Mouse (Mus musculus): ENCODE data around the gene Nrp1. TPM values are rescaled to one million over a fixed set of nuclear protein-coding genes. Genes with fewer than 3 reads are reported as not detected.

The Nrp1 gene
- polyA plus RNA-seq, 1 experiment from 2014 or later = 151 TPM

DNA sequence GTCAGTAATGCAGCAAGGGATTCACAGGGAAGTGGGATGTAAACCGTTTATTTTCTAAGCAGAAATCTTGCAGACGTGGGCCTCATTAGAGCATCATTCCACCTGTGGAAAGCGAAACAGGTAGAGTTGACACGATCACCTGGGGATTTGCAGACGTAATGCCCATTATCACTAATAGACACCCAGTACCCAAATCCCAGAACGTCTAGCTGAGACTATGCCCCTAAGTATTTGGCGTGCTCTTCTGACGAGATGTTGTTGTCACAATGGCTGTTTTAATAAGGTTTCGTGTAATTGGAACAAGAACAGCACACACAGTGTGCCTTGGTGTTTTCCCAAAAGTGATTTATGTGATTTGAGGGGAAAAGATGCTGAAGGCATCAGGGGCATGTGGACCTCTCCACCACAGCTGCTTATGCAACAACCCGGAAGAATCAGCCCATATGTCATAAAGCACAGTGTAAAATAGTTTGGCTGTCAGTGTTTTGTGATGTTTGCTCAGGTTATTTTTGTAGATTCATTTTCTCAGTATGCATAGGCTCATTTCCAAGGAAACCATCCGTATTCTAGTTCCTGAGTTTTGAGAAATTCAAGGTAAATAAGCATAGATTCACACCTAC is 40.2 kb downstream of the Nrp1 start:
- Histone ChIP-seq H3K27me3 (no peaks in the 10 kb centered on the region), H3K4me3 (no peak overlapping the region), H3K4me1 (replicated peaks) (peaks cover 51% of the 10 kb centered on the region), H3K36me3 (no peaks in the 10 kb centered on the region), H3K4me2 (no peak overlapping the region), H3K9me3 (no peaks in the 10 kb centered on the region), H3K27ac (replicated peaks) (no peak overlapping the region), H3K9ac (no peak overlapping the region)
- ATAC-seq (ENCODE audit: low read depth) = no peak
- WGBS = 72% methylated on average over 11 of the region's 11 CpGs

DNA sequence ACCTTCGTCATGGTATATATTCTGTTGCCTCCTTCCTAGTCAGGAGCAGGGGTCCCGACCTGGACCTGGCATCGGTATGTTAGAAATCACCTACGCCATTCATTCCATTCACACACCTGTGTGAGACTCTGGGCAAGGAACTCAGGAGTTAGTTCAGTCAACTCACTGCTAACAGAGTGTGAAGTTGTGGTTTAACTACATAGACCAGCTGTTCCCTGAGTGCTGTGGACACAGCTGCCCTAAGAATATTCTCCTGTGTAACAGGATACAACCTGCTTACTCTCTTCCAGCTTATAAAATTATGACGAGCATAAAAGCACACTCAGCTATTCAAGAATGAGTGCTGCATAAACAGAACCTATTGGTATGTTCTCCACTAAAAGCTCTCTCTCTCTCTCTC is 41.9 kb downstream of the Nrp1 start:
- Histone ChIP-seq H3K4me2 (no peak overlapping the region), H3K27ac (replicated peaks) (no peak overlapping the region), H3K27me3 (no peaks in the 10 kb centered on the region), H3K9ac (no peak overlapping the region), H3K36me3 (no peaks in the 10 kb centered on the region), H3K4me3 (no peak overlapping the region), H3K4me1 (replicated peaks) (peaks cover 48% of the 10 kb centered on the region), H3K9me3 (no peaks in the 10 kb centered on the region)
- no peak for ATAC-seq (ENCODE audit: low read depth)
- 82% methylated on average over 5 of the region's 5 CpGs for WGBS

DNA sequence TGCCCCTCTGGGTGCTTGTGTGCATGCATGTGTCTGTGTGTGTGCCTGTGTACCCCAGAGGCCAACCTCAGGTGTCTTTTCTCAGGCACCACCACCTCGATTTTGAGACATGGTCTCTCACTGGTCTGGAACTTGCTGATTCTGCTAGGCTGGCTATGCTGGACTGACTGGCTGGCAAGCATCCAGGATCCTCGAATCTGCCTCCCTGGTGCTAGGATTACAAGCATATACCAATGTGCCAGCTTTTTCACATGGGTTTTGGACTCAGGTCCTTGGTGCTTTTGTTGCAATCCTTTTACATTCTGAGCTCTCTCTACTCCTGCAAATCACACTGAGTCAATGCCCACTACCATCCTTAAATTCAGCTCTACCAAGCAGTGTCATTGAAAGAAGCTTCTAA is 46.5 kb downstream of the Nrp1 start:
- 73% methylated on average over 2 of the region's 2 CpGs for WGBS

DNA sequence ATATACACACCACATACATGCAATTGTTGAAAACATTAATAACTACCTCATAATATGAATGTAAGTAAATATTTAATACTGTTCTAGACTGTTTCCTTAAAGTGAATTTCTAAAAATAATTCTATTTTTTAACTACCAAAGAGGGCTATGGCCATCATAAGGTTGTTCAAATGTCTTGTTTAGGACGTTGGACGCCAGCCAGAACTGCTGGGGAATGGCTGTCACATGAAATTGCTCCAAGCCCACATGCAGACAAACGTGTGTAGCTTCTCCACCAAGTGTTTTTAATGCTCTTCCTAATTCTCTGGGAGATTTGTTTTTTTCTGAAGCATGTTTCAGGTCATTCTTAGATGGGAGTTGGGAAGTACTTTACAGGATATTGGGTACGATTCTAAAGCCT is 55.0 kb downstream of the Nrp1 start:
- no peak for ATAC-seq (ENCODE audit: low read depth)
- 80% methylated on average over 4 of the region's 4 CpGs for WGBS
- H3K27ac ChIP-seq (replicated peaks) = no peak overlapping the region
- no peaks in the 10 kb centered on the region for H3K27me3 ChIP-seq
- H3K4me1 ChIP-seq (replicated peaks) = peaks cover 47% of the 10 kb centered on the region
- H3K9me3 ChIP-seq = no peaks in the 10 kb centered on the region
- no peak overlapping the region for H3K9ac ChIP-seq
- H3K36me3 ChIP-seq = no peaks in the 10 kb centered on the region
- H3K4me2 ChIP-seq = no peak overlapping the region
- H3K4me3 ChIP-seq = no peak overlapping the region

More for the DNA sequence above, 46.5 kb downstream of the Nrp1 start:
- no peaks in the 10 kb centered on the region for H3K27me3 ChIP-seq
- H3K4me2 ChIP-seq = no peak overlapping the region
- H3K36me3 ChIP-seq = no peaks in the 10 kb centered on the region
- no peak overlapping the region for H3K9ac ChIP-seq
- H3K4me3 ChIP-seq = no peak overlapping the region
- H3K4me1 ChIP-seq (replicated peaks) = peaks cover 17% of the 10 kb centered on the region
- 0 out of 2 replicates have a peak overlapping the region, but pooled peaks have one; percentile 9 for H3K27ac ChIP-seq (replicated peaks)
- ATAC-seq (ENCODE audit: low read depth) = no peak
- H3K9me3 ChIP-seq = no peaks in the 10 kb centered on the region

DNA sequence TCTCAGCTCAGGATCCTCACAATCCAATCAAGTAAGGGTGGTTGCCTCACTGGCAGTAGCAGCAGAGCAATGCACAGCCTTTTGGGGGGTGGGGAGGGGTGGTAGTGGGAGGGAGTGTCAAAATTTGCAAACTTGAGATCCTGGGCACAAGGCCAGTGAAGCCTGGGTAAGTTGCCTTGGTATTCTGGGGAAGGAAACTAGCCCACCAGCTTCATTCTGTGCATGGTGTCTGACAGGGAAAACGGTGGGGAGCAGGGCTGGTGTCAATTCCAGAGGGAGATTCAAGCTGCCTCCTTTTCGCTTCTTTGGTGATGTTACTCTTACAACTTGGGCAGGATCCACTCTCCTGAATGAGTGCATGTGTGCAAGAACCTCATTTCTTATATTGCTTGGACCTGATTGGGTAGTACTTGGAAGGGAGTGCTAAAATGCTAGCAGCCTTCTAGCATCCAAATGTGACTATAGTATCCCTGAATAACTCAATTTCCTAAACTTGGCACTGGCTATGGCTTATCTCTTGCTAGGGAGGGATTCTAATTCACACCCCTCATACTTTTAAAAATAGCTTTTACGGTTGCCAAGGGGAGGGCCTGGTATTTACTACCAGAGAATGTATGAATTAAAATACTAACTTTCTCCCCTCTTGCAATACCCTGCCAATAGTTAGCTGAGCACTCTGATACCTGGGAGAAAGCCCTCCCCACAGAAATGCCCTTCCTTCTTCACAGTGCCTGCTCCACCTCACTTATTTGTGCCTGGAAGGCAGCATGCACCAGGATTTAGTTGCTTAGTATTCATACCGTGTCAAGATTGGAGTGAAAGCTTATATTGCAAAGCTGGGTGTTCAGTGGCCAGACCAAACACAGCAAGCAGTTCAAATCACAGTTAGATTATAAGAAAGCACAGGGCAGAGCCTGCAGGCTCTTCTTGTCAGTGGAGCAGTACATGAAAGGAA is 57.6 kb downstream of the Nrp1 start:
- WGBS = 53% methylated on average over 4 of the region's 4 CpGs
- no peaks in the 10 kb centered on the region for H3K9me3 ChIP-seq
- H3K9ac ChIP-seq = 0 out of 2 replicates have a peak overlapping the region, but pooled peaks have one; percentile 17
- H3K27me3 ChIP-seq = no peaks in the 10 kb centered on the region
- peak; percentile 30; the same call in 1 of the 2 replicates for ATAC-seq (ENCODE audit: low read depth)
- H3K4me2 ChIP-seq = no peak overlapping the region
- peaks cover 42% of the 10 kb centered on the region for H3K4me1 ChIP-seq (replicated peaks)
- 0 out of 2 replicates have a peak, but pooled peaks cover 11% of the 10 kb centered on the region for H3K36me3 ChIP-seq
- H3K4me3 ChIP-seq = no peak overlapping the region
- peak overlapping the region; percentile 55 for H3K27ac ChIP-seq (replicated peaks)

DNA sequence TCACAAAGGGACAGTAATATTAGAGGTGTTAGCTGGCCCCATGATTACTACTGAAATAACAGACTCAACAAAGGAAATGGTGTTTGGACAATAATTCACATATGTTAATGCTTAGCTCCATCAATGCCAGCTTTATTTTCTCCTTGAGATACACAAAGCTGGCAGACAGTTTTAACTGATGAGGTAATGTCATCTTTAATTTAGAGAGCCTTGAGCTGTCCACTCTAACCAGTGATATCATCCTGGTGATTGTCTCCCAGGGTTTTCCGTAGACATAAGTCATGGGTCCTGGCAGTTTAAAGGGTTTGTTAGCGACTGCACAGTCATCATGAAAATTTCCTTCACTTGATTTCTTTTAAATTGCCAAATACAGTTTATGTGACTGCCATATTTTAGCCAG is 58.5 kb downstream of the Nrp1 start:
- Histone ChIP-seq H3K4me1 (replicated peaks) (peaks cover 42% of the 10 kb centered on the region), H3K4me2 (no peak overlapping the region), H3K27ac (replicated peaks) (peak overlapping the region; percentile 55), H3K4me3 (no peak overlapping the region), H3K36me3 (0 out of 2 replicates have a peak, but pooled peaks cover 13% of the 10 kb centered on the region), H3K27me3 (no peaks in the 10 kb centered on the region), H3K9me3 (no peaks in the 10 kb centered on the region), H3K9ac (no peak overlapping the region)
- WGBS = 27% methylated on average over 2 of the region's 2 CpGs
- ATAC-seq (ENCODE audit: low read depth) = 0 out of 2 replicates have a peak, but pooled peaks have one; percentile 47

DNA sequence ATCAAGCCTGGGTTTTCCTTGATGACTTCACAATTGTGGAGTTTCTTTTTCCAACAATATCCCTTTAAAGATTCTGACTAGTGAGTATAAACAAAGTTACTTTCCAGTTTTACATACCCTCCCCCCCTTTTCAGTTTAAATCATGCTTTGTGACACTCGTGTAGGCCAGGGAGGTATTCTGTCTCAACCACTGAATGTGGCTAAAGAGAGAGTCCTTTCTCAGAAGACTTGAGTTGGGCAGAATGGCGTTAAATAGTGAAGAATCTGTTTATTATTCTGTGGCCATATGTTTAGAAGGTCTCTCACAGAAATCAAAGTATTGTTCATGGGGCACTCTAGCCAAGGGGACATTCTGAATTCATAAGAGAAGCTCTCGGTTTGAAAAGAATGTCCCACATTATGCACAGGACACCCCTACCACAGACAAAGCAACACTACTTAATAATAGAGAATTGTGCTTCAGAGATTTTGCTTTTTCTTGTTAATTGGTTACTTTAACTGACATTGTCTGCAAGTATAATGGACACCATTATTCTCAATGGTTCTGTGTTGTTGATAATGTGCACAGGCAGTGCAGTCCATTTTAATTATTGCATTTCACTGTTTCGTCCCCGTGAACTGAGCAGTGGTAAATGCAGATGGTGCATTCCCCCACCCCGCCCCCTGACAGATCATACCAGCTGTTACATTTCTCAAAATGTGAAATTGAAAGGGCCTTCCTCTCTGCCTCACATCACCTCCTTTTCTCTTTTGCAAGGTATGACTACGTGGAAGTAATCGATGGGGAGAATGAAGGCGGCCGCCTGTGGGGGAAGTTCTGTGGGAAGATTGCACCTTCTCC is 59.8 kb downstream of the Nrp1 start:
- H3K4me1 ChIP-seq (replicated peaks) = peaks cover 42% of the 10 kb centered on the region
- peak overlapping the region; percentile 47 for H3K27ac ChIP-seq (replicated peaks)
- H3K9ac ChIP-seq = no peak overlapping the region
- H3K9me3 ChIP-seq = no peaks in the 10 kb centered on the region
- no peak overlapping the region for H3K4me3 ChIP-seq
- 43% methylated on average over 10 of the region's 10 CpGs for WGBS
- H3K4me2 ChIP-seq = no peak overlapping the region
- no peak for ATAC-seq (ENCODE audit: low read depth)
- 0 out of 2 replicates have a peak, but pooled peaks cover 13% of the 10 kb centered on the region for H3K36me3 ChIP-seq
- H3K27me3 ChIP-seq = no peaks in the 10 kb centered on the region

DNA sequence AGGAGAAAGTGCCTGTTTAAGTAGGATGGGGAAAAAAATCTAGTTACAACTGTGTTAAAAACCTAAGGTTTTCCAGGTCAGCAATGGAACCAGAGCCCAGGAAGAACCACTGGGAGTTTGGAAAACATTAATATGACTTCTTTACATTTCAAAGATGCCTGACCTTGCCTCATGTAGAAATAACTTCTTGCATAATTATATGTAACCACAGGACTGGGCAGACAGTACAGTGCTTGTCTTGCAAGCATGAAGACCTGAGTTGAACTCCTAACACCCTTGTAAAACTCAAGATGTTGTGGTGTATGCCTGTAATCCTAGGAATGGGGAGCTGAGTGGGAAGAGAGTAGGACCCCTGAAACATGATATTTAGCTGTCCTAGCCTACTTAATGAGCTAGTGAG is 61.6 kb downstream of the Nrp1 start:
- Histone ChIP-seq H3K27ac (replicated peaks) (no peak overlapping the region), H3K4me2 (no peak overlapping the region), H3K4me3 (no peak overlapping the region), H3K4me1 (replicated peaks) (peaks cover 35% of the 10 kb centered on the region), H3K27me3 (no peaks in the 10 kb centered on the region), H3K9ac (no peak overlapping the region), H3K36me3 (0 out of 2 replicates have a peak, but pooled peaks cover 18% of the 10 kb centered on the region), H3K9me3 (no peaks in the 10 kb centered on the region)
- ATAC-seq (ENCODE audit: low read depth) = no peak

DNA sequence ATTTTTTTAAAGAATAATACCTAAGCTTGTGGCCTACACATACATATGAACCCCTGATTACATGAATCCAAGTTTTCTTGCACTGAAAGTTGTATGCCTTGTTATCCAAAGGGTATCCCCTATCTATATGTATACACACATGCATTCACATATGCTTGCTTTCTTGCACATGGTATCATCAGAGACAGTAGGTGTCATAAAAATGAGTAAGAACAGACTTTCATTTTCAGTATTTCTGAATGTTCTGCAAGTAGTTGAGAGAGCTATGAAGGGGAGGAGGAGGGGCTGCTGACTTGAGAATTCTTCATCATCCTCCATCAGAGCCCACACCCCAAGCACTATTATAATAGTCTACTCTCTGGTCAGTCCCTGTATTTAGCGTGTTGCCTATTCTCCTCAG is 62.0 kb downstream of the Nrp1 start:
- Histone ChIP-seq H3K4me2 (no peak overlapping the region), H3K4me3 (no peak overlapping the region), H3K9ac (no peak overlapping the region), H3K27me3 (no peaks in the 10 kb centered on the region), H3K9me3 (no peaks in the 10 kb centered on the region), H3K4me1 (replicated peaks) (peaks cover 31% of the 10 kb centered on the region), H3K27ac (replicated peaks) (no peak overlapping the region), H3K36me3 (0 out of 2 replicates have a peak, but pooled peaks cover 18% of the 10 kb centered on the region)
- ATAC-seq (ENCODE audit: low read depth) = no peak
- WGBS = 93% methylated on average over 1 of the region's 1 CpGs

DNA sequence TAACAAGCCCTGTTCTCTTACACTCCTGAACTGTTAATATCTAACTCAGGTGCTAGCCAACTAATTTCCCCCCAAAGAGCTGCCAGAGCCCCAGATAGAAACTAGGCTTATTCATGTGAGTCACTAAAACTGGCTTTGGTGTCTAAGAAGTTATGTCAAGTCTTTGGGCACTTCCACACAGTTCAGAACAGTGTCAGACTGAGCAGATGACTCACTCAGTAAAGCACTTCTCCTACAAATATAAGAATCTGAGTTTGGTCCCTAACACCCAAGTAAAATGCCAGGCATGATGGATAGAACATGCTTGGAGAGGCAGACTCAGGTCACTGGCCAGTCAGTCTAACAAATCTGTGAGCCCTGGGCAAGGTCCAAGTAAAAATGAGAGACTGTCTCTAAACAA is 65.4 kb downstream of the Nrp1 start:
- Histone ChIP-seq H3K4me1 (replicated peaks) (peaks cover 1% of the 10 kb centered on the region; the same call in 1 of the 2 replicates), H3K27me3 (no peaks in the 10 kb centered on the region), H3K4me3 (no peak overlapping the region), H3K9me3 (no peaks in the 10 kb centered on the region), H3K4me2 (no peak overlapping the region), H3K9ac (no peak overlapping the region), H3K27ac (replicated peaks) (no peak overlapping the region), H3K36me3 (peaks cover 32% of the 10 kb centered on the region)
- ATAC-seq (ENCODE audit: low read depth) = no peak

DNA sequence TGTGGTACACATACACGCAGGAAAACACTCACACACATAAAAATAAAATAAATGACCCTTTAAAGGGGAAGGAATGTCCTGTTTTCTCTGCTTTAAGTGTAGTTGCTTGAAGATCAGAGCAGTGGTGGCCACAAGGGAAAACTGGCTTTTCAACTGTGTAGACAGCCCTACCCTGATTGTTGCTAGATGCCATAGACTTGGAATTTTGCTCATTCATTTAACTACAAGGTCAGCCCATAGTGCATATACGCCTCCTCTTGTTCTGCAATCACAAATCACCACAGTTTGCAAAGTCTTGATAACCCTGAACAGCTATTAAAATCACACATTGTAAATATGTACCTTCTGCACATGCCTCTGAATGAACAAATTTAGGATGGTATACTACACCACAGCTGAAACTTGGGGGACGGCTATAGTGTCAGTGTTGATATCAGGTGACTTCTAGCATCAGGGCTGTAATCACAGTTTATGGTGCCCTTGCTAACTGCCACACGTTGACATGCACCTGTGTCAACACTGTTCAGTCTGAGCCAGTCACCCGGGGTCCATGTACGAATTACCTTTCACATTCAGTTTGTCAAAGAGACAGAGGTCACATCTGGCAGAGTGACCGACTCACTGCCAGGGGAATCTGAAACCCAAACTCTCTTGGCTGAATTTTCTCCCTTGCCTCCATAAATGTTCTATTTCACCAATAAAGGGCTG is 66.4 kb downstream of the Nrp1 start:
- Histone ChIP-seq H3K27me3 (no peaks in the 10 kb centered on the region), H3K27ac (replicated peaks) (no peak overlapping the region), H3K9me3 (no peaks in the 10 kb centered on the region), H3K4me2 (no peak overlapping the region), H3K4me3 (no peak overlapping the region), H3K9ac (no peak overlapping the region), H3K36me3 (peaks cover 39% of the 10 kb centered on the region), H3K4me1 (replicated peaks) (peaks cover 6% of the 10 kb centered on the region; the same call in 1 of the 2 replicates)
- 71% methylated on average over 7 of the region's 7 CpGs for WGBS
- no peak for ATAC-seq (ENCODE audit: low read depth)
